Mouse (Mus musculus): ENCODE data around the gene Nxf1.

The Nxf1 gene

GRCm38 (mm10) chr19:8818301-8818798 is 61.5 kb downstream of the Nxf1 start:
- DNase-seq (ENCODE audit: low read depth, low spot score): no peak

- peak; percentile 99 for DNase-seq (ENCODE audit: low read depth, low spot score)
Observed at GRCm38 (mm10) chr19:8818801-8819595, 62.1 kb downstream of the Nxf1 start, which contains the start of gene Ttc9c. Gene Ttc9c, minus strand, starts transcription at chr19:8819333.

GRCm38 (mm10) chr19:8819596-8820423 is 62.9 kb downstream of the Nxf1 start, which contains the start of gene Hnrnpul2:
Gene Hnrnpul2, plus strand, starts transcription at chr19:8820010.
- peak; percentile 100 for DNase-seq (ENCODE audit: low read depth, low spot score)

Data from ZHBTc4 (cell line).